ENCODE assay signal across 26 mouse cellular contexts in genomic region chr1:63944786-63945185, GRCm38 (mm10).
DNase-seq lines count a peak whose midpoint lies in the region; ATAC-seq and TF ChIP-seq lines count a peak whose summit lies in the region.
"Had no signal": no experiment of that assay in that cellular context is flagged by ENCODE, and none has a peak within 500 bp of the region (broad histone marks: within the 10 kb centered on the region; RNA-seq: fewer than 3 reads in every experiment).

No protein-coding gene starts in this region.

- no peaks in the 10 kb centered on the region for H3K9me3 ChIP-seq in intestine, embryonic 14.5 days (ENCODE audit: control insufficient read depth, low read length)
- no peaks in the 10 kb centered on the region for H3K9me3 ChIP-seq in intestine, postnatal 0 days (ENCODE audit: control insufficient read depth)
- H3K9me3 ChIP-seq in ES-Bruce4 (replicated peaks; ENCODE audit: control insufficient read depth, insufficient read depth, low read length, poor library complexity, severe bottlenecking) (no peaks in the 10 kb centered on the region), ES-E14 (ENCODE audit: control insufficient read depth, insufficient read depth, low read depth, low read length) (no peaks in the 10 kb centered on the region)
- no peaks in the 10 kb centered on the region for H3K9me3 ChIP-seq in intestine, embryonic 15.5 days
- H3K9me3 ChIP-seq: embryonic facial prominence, embryonic 12.5 days; embryonic facial prominence, embryonic 15.5 days; G1E; hindbrain, embryonic 12.5 days; hindbrain, embryonic 15.5 days had no signal

- H3K4me2 ChIP-seq in intestine, embryonic 14.5 days (ENCODE audit: low read length), result no peak overlapping the region
- H3K4me2 ChIP-seq in intestine, postnatal 0 days (replicated peaks; ENCODE audit: low read depth), result no peak overlapping the region
- no peak overlapping the region for H3K4me2 ChIP-seq in intestine, embryonic 15.5 days (replicated peaks)
- H3K4me2 ChIP-seq: embryonic facial prominence, embryonic 12.5 days; embryonic facial prominence, embryonic 15.5 days; heart, embryonic 11.5 days; hindbrain, embryonic 12.5 days; hindbrain, embryonic 15.5 days had no signal

- H3K4me3 ChIP-seq in intestine, embryonic 14.5 days (ENCODE audit: low read depth, low read length), result no peak overlapping the region
- H3K4me3 ChIP-seq in intestine, postnatal 0 days (ENCODE audit: low read depth, low read length), result no peak overlapping the region
- H3K4me3 ChIP-seq in ES-Bruce4 (ENCODE audit: low read depth, low read length) (no peak overlapping the region), ES-E14 (ENCODE audit: insufficient read depth in 1 of 2, low read depth in 1 of 2, low read length in 2 of 2, poor library complexity in 1 of 2, severe bottlenecking in 1 of 2) (no peak overlapping the region; a peak in 1 of 4 replicates)
- no peak overlapping the region for H3K4me3 ChIP-seq in intestine, embryonic 15.5 days (replicated peaks)
- H3K4me3 ChIP-seq: embryonic facial prominence, embryonic 12.5 days; embryonic facial prominence, embryonic 15.5 days; heart, adult 2 months; hindbrain, embryonic 12.5 days; hindbrain, embryonic 15.5 days had no signal

- TF ChIP-seq POLR2A in ES-Bruce4 (IDR thresholded peaks at IDR 0.05; ENCODE audit: insufficient read depth, low read length), result no peak

- ATAC-seq in intestine, embryonic 14.5 days (replicated peaks; ENCODE audit: low FRiP score, low TSS enrichment, low read depth), result 0 out of 2 replicates have a peak, but pooled peaks have one; percentile 23
- no peak for ATAC-seq in intestine, postnatal 0 days
- peak; percentile 82 for ATAC-seq in intestine, embryonic 15.5 days
- ATAC-seq: activated CD4-positive, CD25-positive, alpha-beta regulatory T cell, adult 4 months; forebrain, embryonic 14.5 days; forebrain, postnatal 0 days; Patski had no signal

- H3K27ac ChIP-seq in intestine, embryonic 14.5 days (ENCODE audit: low read depth), result no peak overlapping the region
- H3K27ac ChIP-seq in intestine, postnatal 0 days (ENCODE audit: low read depth, low read length), result no peak overlapping the region
- H3K27ac ChIP-seq in ES-Bruce4 (ENCODE audit: insufficient read depth, low read length) (peak overlapping the region; percentile 2), ES-E14 (ENCODE audit: insufficient read depth, low read depth, low read length, poor library complexity, severe bottlenecking) (peak overlapping the region; percentile 58; the same call in 1 of the 2 replicates)
- no peak overlapping the region for H3K27ac ChIP-seq in intestine, embryonic 15.5 days
- H3K27ac ChIP-seq: embryonic facial prominence, embryonic 12.5 days; embryonic facial prominence, embryonic 15.5 days; heart, adult 2 months; hindbrain, embryonic 12.5 days; hindbrain, embryonic 15.5 days had no signal

- TF ChIP-seq CTCF in intestine, postnatal 0 days (IDR thresholded peaks at IDR 0.05; ENCODE audit: low read depth), result no peak
- TF ChIP-seq CTCF in ES-Bruce4 (IDR thresholded peaks at IDR 0.05; ENCODE audit: low read depth, low read length), result no peak

- in situ Hi-C loops in ES-E14 (cut with MboI; ENCODE audit: low sequenced_read_pairs in 2 of 2, unreplicated experiment in 2 of 2), result no loop called here

- 43% methylated on average over 3 of the region's 3 CpGs for whole genome bisulfite sequencing in intestine, embryonic 14.5 days
- WGBS in intestine, postnatal 0 days, result 23% methylated on average over 3 of the region's 3 CpGs
- 38% methylated on average over 3 of the region's 3 CpGs for WGBS in intestine, embryonic 15.5 days

- TF ChIP-seq EP300 in ES-Bruce4 (IDR thresholded peaks at IDR 0.05; ENCODE audit: insufficient read depth, low read depth, low read length), result no peak

- H3K36me3 ChIP-seq in intestine, embryonic 14.5 days (ENCODE audit: control insufficient read depth, insufficient read depth, low read length), result no peaks in the 10 kb centered on the region
- no peaks in the 10 kb centered on the region for H3K36me3 ChIP-seq in intestine, postnatal 0 days (ENCODE audit: control insufficient read depth, insufficient read depth)
- no peaks in the 10 kb centered on the region for H3K36me3 ChIP-seq in ES-Bruce4 (ENCODE audit: control insufficient read depth, insufficient read depth, low read length, poor library complexity, severe bottlenecking)
- no peaks in the 10 kb centered on the region for H3K36me3 ChIP-seq in ES-E14 (ENCODE audit: control insufficient read depth, insufficient read depth, low read length, poor library complexity, severe bottlenecking)
- no peaks in the 10 kb centered on the region for H3K36me3 ChIP-seq in intestine, embryonic 15.5 days
- H3K36me3 ChIP-seq: embryonic facial prominence, embryonic 12.5 days; embryonic facial prominence, embryonic 15.5 days; G1E; hindbrain, embryonic 12.5 days; hindbrain, embryonic 15.5 days had no signal

- H3K4me1 ChIP-seq in intestine, embryonic 14.5 days (replicated peaks; ENCODE audit: control insufficient read depth, insufficient read depth, low read length), result no peaks in the 10 kb centered on the region
- H3K4me1 ChIP-seq in intestine, postnatal 0 days (replicated peaks; ENCODE audit: control insufficient read depth, insufficient read depth, low read length), result no peaks in the 10 kb centered on the region; the same call in 1 of the 2 replicates
- H3K4me1 ChIP-seq in ES-Bruce4 (ENCODE audit: control insufficient read depth, insufficient read depth, low read length) (peaks cover 2% of the 10 kb centered on the region), ES-E14 (ENCODE audit: control insufficient read depth in 2 of 2, insufficient read depth in 2 of 2, low read length in 2 of 2, poor library complexity in 1 of 2) (peaks cover 0 to 7% of the 10 kb centered on the region in 2 experiments; a peak in 2 of 4 replicates)
- H3K4me1 ChIP-seq in intestine, embryonic 15.5 days (replicated peaks), result no peaks in the 10 kb centered on the region
- H3K4me1 ChIP-seq: embryonic facial prominence, embryonic 12.5 days; embryonic facial prominence, embryonic 15.5 days; hindbrain, embryonic 12.5 days; hindbrain, embryonic 15.5 days had no signal

- no peaks in the 10 kb centered on the region for H3K27me3 ChIP-seq in intestine, embryonic 14.5 days (replicated peaks; ENCODE audit: control insufficient read depth, insufficient read depth, low read length)
- H3K27me3 ChIP-seq in intestine, postnatal 0 days (replicated peaks; ENCODE audit: control insufficient read depth, insufficient read depth, low read length), result no peaks in the 10 kb centered on the region
- no peaks in the 10 kb centered on the region for H3K27me3 ChIP-seq in ES-Bruce4 (ENCODE audit: control insufficient read depth, insufficient read depth, low read length, poor library complexity, severe bottlenecking)
- no peaks in the 10 kb centered on the region for H3K27me3 ChIP-seq in intestine, embryonic 15.5 days (replicated peaks)
- H3K27me3 ChIP-seq: CH12.LX; embryonic facial prominence, embryonic 12.5 days; embryonic facial prominence, embryonic 15.5 days; hindbrain, embryonic 15.5 days; Patski had no signal

- DNase-seq in intestine, embryonic 14.5 days (ENCODE audit: low spot score), result no peak
- DNase-seq in ES-E14 (ENCODE audit: low read depth, low spot score), result no peak
- no peak for DNase-seq in frontal cortex, postnatal 10 days (ENCODE audit: low spot score in 2 of 2)
- DNase-seq in spleen, postnatal 4 days (ENCODE audit: low spot score in 2 of 2), result no peak
- DNase-seq: B cell, adult 2 months; cerebellum, adult 11 months; cerebellum, adult 2 months; cerebellum, adult 9-11 months; cerebellum, postnatal 25 days; forebrain, postnatal 0 days; gastrocnemius, postnatal 25 days; heart, adult 2 months; kidney, adult 11 months had no signal

- H3K9ac ChIP-seq in intestine, embryonic 14.5 days (ENCODE audit: low read length), result no peak overlapping the region
- H3K9ac ChIP-seq in intestine, postnatal 0 days (ENCODE audit: low read depth, low read length), result no peak overlapping the region
- H3K9ac ChIP-seq in ES-Bruce4 (ENCODE audit: low read depth, poor library complexity, severe bottlenecking), result no peak overlapping the region
- no peak overlapping the region for H3K9ac ChIP-seq in ES-E14 (ENCODE audit: insufficient read depth, low read depth, low read length, poor library complexity, severe bottlenecking)
- no peak overlapping the region for H3K9ac ChIP-seq in intestine, embryonic 15.5 days
- H3K9ac ChIP-seq: embryonic facial prominence, embryonic 12.5 days; embryonic facial prominence, embryonic 15.5 days; forebrain, postnatal 0 days; hindbrain, embryonic 12.5 days; hindbrain, embryonic 15.5 days had no signal

TF ChIP-seq in ES-E14, 5 proteins besides CTCF, POLR2A, EP300 and RAD21:
- TF ChIP-seq ZC3H11A (IDR thresholded peaks at IDR 0.05; ENCODE audit: borderline replicate concordance, low read depth, low read length), result no peak
- TF ChIP-seq CHD2 (IDR thresholded peaks at IDR 0.05; ENCODE audit: low read depth, low read length), result no peak
- no peak for TF ChIP-seq HCFC1 (IDR thresholded peaks at IDR 0.05; ENCODE audit: borderline replicate concordance, insufficient read depth, low read length)
- no peak for TF ChIP-seq MAFK (IDR thresholded peaks at IDR 0.05; ENCODE audit: insufficient read depth, low read depth, low read length)
- no peak for TF ChIP-seq ZNF384 (IDR thresholded peaks at IDR 0.05; ENCODE audit: low read depth, low read length)

Comparison
In these comparisons a context has a peak if more than half of its experiments do, and no peak if none do; other contexts are left out.
1. H3K27ac ChIP-seq: peak in ES-Bruce4 (single experiment) and ES-E14 (single experiment); none in intestine, embryonic 14.5 days (single experiment), intestine, postnatal 0 days (single experiment) and intestine, embryonic 15.5 days (single experiment).